Mouse (Mus musculus) duodenum, adult 2 months (tissue): ENCODE data around the gene Atl3. TPM values are rescaled to one million over a fixed set of nuclear protein-coding genes. Genes with fewer than 3 reads are reported as not detected.

Source experiments
- polyA plus RNA-seq: library from polyadenylated mRNA; depleted of rRNA; stranded (reverse); fragments of >200 nt; gene quantifications from 2 replicates; pipeline ENCODE4 v1.2.3, GENCODE M21; 2012; ENCODE audit warnings: low replicate concordance; rRNA removed

Gene Atl3
- 1.5 and 2.7 TPM in 2 replicates for polyA plus RNA-seq

DNA sequence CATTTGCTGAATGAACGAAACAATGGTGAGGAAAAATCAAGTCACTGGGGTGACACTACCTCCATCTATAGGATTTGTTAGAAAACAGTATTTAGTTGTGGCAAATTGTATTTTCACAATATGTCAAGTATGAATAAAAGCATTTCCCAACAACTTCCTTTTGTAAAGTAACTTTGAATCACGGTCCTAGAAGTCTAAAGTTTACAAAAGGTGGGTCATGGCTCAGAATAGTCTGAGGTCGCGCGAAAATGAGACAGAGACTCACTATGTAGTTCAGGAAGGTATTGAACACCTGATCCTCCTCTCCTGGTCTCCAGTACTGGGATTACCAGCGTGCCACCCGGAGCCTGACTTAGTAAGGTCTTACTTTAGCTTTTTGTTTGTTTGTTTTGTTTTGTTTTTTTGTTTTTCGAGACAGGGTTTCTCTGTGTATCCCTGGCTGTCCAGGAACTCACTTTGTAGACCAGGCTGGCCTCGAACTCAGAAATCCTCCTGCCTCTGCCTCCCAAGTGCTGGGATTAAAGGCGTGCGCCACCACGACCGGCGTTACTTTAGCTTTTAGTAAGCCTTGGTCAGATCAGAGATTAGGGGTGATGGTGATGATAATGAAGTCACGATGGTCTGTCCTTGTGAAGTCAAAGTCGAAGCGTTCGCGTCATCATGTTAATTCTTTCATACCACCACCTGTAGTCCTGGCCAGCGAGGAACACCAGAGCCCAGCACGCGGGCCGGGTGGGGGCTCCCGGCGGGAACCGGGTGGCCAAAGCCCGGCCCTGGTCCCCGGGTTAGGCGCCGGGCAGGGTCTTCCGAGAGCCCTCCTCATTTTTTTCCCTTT lies at the start of gene Atl3:
Gene Atl3, plus strand, starts transcription at position 689 of the 835 bp plus-strand sequence.

GRCm38 (mm10) chr19:7482599-7483511 lies 11.0 kb upstream of the Atl3 start, which contains the start of gene Rtn3:
Rtn3 (minus strand) TSS chr19:7483281.

DNA sequence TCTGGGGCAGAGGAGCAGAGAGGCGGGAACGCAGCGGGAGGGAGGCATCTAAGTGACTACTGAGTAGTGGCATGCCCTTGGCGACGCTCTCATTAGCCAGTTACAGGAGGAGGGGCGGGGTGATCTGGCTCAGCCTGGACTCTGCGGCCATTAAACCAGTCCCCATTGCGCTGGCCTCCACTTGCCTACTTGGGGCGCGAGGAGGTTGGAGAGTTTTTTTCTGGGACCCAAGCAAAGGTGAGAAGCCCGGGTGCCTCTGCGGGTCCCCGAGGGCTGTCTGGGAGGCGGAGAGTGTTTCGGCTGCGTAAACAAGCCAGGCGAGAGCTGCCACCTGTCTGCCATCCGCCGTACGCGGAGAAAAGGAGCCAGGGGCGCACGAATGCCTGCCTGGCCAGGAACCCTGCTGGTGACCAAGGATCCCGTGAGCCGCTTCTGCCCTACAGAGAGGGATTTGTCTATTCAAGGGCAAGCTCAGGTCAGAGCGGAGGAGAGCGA lies 63.5 kb downstream of the Atl3 start, which contains the start of gene Pla2g16:
Gene Pla2g16, plus strand, starts transcription at position 132 of the 495 bp plus-strand sequence.

Other genes with a start within 250 kb of the Atl3 start
- 1.5 and 3.3 TPM in 2 replicates for gene Rcor2, start 226.7 kb upstream of the Atl3 start, polyA plus RNA-seq
- 199 and 263 TPM in 2 replicates for gene Mark2, start 152.2 kb upstream of the Atl3 start, polyA plus RNA-seq
- 12.7 and 14.5 TPM in 2 replicates for gene Spindoc, start 111.0 kb upstream of the Atl3 start, polyA plus RNA-seq
- 8.6 and 8.8 TPM in 2 replicates for gene 2700081O15Rik, start 76.4 kb upstream of the Atl3 start, polyA plus RNA-seq
- 86.5 and 137 TPM in 2 replicates for gene Rtn3, start 10.8 kb upstream of the Atl3 start, polyA plus RNA-seq
- 8.4 and 10.0 TPM in 2 replicates for gene Pla2g16, start 63.4 kb downstream of the Atl3 start, polyA plus RNA-seq
- 1.5 and 4.7 TPM in 2 replicates for gene Lgals12, start 113.2 kb downstream of the Atl3 start, polyA plus RNA-seq
- not detected in 2 replicates for gene Hrasls5, start 118.5 kb downstream of the Atl3 start, polyA plus RNA-seq
- gene Slc22a19, start 217.3 kb downstream of the Atl3 start, polyA plus RNA-seq = not detected in 2 replicates